Mouse (Mus musculus): Measurements from ENCODE around the gene Gdpd5.

- TF ChIP-seq GATA1 (IDR thresholded peaks at IDR 0.05; ENCODE audit: borderline replicate concordance, low read length): no peak
- TF ChIP-seq FLI1 (IDR thresholded peaks at IDR 0.05; ENCODE audit: low read length): no peak
Observed at GRCm38 (mm10) chr7:99383246-99383645, 2.0 kb downstream of the Gdpd5 start.
